Mouse (Mus musculus): ENCODE measurements around the gene N6amt1.

N6amt1 gene

DNA sequence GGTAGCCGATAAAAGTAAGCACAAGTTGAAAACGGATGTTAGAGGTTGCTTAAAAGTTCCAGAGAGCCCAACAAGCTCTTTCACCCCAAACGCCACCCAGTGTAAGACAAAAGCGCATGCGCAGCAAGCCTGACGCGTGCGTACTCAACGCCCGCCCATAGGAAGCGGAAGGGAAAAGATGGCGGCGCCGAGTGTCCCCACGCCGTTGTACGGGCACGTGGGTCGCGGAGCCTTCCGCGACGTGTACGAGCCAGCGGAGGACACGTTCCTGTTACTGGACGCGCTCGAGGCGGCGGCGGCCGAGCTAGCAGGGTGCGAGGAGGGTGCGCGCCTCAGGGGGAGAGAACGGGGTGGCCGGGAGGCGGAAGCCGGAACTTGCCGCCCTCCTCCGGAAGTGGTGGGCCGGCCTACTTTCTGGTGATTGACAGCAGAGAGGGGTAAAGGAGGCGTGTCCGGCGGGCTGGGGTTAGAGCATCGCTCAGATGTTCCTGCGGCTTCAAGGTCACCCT is at the start of gene N6amt1:
N6amt1 (plus strand) TSS at position 111 of the 509 bp plus-strand sequence.
- DNase-seq (ENCODE audit: low spot score in 2 of 2): peak; percentile 87 to 89

DNA sequence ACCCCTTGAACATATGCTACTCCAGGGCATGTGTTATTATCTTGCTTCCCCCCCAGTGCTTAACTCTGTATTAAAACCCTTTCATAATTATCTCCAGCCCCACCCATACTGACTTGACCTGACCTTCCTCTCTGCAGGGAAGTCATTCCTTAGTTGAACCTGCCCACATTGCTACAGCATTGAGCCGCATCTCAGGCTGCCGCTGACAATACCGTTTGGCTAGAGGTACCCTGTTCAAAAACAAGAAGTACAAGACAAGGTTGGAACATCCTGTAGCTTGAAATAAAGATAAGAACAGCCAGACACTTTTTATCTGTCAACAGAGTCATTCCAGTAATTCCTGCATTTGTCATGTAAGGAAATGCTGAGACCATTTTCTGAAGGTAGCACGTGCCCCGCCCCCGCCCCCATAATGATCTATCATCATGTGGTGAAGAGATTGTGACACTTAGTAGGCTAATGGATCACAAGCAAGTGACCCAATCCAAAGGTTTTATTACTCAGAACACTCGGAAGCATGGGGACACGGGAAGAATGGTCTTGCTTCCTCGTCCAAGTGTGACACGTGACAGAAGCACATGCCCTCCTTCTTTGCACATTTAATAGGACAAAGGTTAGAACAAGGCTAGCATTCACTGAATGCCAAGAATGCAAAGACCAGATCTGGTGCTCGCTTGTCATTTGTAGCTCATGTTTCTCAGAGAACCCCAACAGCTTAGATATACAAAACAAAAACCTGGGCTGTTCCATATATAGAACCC is 48.6 kb upstream of the N6amt1 start:
- no peak for DNase-seq (ENCODE audit: low spot score in 2 of 2)

DNA sequence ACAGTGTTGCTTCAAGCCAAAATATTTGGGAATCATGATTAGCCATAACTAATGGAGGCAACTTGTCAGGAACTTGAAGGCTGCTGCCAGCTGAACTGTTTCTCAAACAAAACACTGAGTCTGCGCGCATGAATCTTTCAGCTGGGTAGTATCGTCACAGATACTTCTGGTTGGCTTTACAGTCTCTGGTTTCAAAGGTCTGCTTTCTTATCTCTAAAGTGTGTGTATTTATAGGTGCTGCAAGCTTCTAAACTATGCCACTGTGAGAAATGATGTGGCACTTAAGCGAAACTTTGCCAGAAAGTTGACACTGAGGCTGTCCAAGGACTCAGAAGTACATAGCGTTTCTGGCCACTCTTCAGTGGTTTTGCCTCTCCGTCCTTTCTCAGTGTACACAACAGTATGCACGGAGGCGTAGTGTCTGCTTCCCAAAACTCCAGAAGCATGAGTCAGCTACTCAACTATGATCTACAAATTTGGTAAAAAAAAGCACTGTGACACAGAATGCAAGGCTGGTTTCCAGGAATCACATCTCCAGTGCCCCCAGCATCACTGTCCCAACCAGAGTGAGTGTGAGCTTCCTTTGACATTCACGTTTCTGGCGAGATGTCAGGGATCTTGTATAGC is 46.8 kb upstream of the N6amt1 start:
- peak; percentile 7 to 34 for DNase-seq (ENCODE audit: low spot score in 2 of 2)

GRCm38 (mm10) chr16:87310659-87311058 is 43.3 kb upstream of the N6amt1 start:
- no peak for DNase-seq (ENCODE audit: low spot score in 2 of 2)

- DNase-seq (ENCODE audit: low spot score in 2 of 2): no peak
Observed at GRCm38 (mm10) chr16:87318200-87318811, 35.7 kb upstream of the N6amt1 start.

- DNase-seq (ENCODE audit: low spot score in 2 of 2): no peak
Observed at GRCm38 (mm10) chr16:87318998-87319397, 35.0 kb upstream of the N6amt1 start.

DNA sequence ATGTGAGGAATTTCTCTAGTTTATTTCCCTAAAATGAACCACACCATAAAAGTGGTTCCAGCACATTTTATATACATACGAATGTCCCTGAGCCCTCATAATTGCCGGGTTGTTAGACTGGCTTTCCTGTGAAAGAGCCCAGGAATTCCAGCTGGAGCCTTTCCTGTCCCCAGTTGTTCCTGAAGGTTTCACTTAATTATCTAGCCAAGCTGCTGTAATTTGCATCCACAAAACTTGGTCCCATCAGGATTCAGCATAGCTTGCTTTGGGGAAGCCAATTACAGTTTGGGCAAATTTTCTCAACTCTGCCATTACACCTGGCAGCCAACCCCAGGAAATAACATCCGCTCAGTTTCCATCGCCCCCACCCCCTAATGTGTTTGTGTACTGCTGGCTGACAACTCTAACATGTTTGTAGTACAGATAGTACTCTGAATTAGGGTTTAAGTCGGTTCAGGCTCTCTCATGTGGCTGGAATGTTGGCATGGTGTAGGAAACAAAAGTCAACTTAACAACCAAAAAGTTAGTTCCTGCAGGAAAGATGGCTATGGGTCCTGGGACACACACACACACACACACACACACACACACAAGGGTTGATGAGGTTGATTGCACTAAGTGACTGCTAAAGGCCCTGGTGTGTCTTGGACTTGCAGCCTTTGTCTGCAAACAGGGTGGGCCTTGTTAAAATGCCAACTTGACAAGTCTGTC is 34.3 kb upstream of the N6amt1 start:
- no peak for DNase-seq (ENCODE audit: low spot score in 2 of 2)

GRCm38 (mm10) chr16:87320252-87320555 is 33.8 kb upstream of the N6amt1 start:
- no peak for DNase-seq (ENCODE audit: low spot score in 2 of 2)

- no peak for DNase-seq (ENCODE audit: low spot score in 2 of 2)
Observed at GRCm38 (mm10) chr16:87324571-87324970, 29.4 kb upstream of the N6amt1 start.

DNA sequence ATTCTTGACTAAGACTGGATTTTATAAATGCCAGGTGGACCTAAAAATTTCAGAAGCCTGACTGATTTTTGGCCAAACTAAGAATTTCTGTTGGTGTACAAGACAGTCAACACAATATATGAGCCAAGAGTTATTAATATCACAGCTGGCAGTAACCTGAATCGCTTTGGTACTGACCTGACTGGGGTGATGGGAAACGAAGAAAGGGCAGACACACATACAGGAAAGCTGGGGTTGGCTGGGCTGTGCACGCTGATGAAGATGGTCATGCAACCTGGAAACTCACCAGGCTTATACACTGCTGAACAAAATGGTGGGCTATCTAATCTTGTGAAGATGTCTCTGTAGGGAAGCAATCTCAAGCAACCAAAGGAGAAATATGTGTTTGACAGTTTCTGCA is 24.0 kb upstream of the N6amt1 start:
- no peak for DNase-seq (ENCODE audit: low spot score in 2 of 2)

DNA sequence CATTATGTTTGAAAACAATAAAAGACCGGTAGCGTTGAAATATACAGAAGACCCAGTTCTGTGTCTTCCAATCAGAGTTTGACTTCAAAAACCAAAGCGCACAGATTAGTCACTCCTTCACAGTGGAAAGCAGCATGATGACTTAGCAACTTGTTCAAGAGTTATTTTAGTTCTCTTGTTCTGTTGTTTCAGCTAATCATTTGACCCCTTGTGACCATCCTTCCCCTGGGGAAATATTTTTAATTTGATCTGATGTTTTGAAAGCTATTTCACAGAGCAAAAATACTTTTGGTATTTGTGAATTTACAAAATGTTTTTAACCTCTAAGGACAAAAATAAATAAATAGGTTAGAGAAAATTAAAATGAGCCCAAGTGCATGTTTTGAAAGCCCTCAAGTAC is 19.2 kb upstream of the N6amt1 start:
- no peak for DNase-seq (ENCODE audit: low spot score in 2 of 2)

DNA sequence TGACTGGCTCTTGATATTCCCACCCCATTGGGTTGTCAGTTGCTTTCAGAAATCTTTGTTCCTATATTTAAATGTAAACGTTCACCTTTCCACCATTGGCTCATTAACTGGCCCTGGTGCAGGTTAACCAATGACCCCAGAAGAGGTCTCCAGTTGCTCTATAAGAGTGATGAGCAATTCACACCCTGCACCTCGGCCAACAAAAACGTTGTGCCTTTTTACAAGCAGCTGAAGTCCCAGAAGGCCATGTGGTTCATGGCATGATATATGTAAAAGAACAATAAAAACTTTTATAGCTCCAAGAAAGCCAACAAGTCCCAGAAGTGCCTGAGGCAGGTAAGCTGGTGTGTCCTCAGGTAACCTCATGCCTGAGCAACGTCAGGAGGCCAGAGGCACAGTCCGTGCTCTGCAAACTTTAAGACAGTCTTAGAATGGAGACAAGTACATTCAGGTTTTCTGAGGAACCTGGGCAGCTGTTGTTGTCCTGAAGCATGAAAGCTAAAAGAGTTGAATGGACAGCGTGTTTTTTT is 12.9 kb upstream of the N6amt1 start:
- DNase-seq (ENCODE audit: low spot score in 2 of 2): no peak

DNA sequence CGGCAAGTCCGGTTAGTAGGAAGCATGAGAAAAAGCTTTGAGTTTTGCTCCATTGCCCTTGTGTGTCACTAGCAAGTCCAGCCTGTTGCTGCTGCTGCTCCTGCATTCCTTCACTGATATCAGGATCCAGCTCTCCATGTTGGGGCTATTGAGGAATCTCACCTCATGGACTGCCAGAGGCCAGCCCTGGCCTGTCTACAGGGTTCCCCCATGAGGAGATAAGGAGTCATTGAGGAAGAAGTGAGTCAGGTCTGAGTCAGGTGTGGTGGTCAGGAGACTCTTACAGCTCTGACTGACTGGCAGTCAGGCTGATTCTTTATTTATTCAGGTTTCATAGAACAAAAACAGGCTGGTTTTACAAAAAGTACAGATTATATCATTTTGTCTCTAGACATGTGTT is 5.9 kb upstream of the N6amt1 start:
- no peak for DNase-seq (ENCODE audit: low spot score in 2 of 2)

DNA sequence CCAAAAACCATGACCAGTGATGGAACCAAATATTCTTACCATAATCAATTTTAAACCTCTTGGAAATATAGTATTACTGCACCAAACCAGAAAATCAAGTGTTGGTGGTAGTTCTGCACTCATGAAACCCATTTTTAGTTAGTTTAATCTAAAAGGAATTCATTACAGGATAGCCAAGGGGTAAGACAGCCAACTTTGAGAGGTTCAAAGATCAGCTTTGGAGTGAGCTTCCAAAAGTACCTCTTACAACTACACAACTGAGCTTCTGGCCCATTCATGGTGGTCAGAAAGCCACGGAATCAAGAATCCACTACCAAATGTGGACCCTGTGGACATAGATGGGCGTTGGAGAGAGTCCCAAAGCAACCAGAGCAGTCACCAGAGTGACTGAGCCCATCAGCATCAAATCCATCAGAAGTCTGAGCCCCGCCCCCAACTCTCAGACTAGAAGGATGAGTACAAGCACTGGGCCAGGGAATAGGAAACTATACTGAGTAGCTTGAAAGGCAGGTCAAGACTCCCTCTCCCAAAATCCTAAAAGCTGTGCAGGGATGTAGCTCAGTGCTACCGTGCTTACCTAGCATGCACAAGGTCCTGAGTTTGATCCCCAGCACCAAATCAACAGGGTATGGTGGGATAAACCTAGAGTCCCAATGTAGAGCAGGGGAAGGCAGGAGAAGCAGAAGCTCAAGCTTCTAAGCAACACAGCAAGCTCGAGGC is 2.4 kb upstream of the N6amt1 start:
- no peak for DNase-seq (ENCODE audit: low spot score in 2 of 2)

- DNase-seq (ENCODE audit: low spot score in 2 of 2): no peak
Observed at GRCm38 (mm10) chr16:87353605-87354004, 380 bp upstream of the N6amt1 start.

DNA sequence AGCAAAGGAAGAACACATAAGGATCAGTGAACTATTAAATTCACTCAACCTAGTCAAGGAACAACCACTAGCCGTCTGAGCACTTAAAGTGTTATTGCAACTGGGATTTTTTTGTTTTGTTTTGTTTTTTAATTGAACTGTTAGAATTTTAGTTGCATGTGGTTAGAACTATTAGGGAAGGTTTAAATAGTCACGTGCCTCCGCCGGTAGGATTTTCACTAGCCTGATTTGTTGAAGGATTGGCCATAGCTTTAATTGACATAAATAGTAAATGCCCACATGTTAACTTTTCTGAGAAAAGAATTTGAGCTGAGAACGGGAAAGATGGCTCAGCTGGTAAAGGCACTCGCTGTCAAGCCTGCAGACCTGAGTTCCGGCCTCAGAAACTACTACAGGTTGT is 763 bp downstream of the N6amt1 start:
- no peak for DNase-seq (ENCODE audit: low spot score in 2 of 2)

- no peak for DNase-seq (ENCODE audit: low spot score in 2 of 2)
Observed at GRCm38 (mm10) chr16:87360096-87360495, 6.1 kb downstream of the N6amt1 start.

- DNase-seq (ENCODE audit: low spot score in 2 of 2): no peak
Observed at GRCm38 (mm10) chr16:87364231-87364630, 10.2 kb downstream of the N6amt1 start.

DNA sequence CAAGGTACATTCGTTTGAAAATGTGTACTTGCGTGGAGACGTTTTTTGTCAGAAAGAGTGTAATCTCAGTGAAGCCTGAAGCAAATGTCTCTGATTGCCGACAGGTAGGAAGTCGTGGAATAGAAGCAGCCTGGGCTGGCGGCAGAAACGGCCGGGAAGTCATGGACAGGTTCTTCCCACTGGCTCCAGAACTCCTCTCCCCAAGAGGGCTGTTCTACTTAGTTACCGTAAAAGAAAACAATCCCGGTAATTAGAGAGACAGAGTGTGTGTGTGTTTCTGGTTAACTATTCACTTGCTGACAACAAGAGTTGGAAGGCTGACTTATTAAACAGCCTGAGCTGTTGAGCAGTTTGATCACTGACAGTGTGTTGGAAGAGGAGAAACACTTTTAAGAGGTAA is 12.1 kb downstream of the N6amt1 start:
- DNase-seq (ENCODE audit: low spot score in 2 of 2): no peak

DNA sequence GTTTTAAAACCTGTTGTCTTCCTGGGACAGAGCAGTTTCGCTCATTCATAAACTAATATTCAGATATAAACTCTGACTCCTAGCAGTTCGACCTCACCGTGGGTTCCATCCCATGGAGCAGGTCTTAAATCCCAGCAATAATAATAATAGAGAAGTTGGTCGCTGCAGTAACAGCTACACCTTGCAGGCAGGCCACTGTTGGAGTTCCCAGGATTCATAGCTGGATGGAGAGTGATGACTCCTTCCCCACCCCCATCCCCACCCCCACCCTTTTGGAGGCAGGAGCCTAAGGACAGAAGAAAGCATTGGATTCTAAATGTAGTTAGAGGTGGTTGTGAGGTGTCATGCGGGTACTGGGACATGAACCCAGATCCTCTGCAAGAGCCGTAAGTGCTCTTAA is 12.5 kb downstream of the N6amt1 start:
- DNase-seq (ENCODE audit: low spot score in 2 of 2): no peak

DNA sequence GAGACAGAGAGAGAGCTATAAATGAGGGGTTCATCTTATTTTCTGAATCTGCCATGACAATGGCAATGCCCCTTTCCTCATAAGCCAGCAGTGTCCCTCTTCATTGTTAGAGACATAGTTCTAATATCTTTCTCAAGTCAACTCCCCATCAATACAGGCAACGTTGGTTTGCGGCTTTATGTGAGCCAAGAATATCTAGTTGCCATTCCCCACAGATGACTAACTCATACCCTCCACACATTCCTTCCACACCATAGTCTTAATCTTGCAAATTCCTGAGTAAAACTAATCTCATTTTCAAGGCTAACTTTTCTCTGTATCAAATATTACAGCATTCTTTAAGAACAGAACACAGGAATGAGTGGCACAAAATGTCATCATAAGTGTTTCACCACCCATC is 29.0 kb downstream of the N6amt1 start:
- DNase-seq (ENCODE audit: low spot score in 2 of 2): no peak

GRCm38 (mm10) chr16:87384366-87384765 is 30.4 kb downstream of the N6amt1 start:
- no peak for DNase-seq (ENCODE audit: low spot score in 2 of 2)
